Mouse (Mus musculus) liver, embryonic 14.5 days (tissue): ENCODE data around the gene Uvrag. TPM values are rescaled to one million over a fixed set of nuclear protein-coding genes. Genes with fewer than 3 reads are reported as not detected.

Experiments
- ATAC-seq: fragments of 200-750 bp; cut with Nextera tagmentation; 2 replicates; pipeline ENCODE4 v1.8.0; 2017; ENCODE audit warnings: moderate number of reproducible peaks, mild to moderate bottlenecking, moderate library complexity; ENCODE audit not compliant: insufficient read depth
- DNase-seq, 3 experiments: peaks; one replicate each; pipeline ENCODE4 v3.0.0-alpha.2; 2012 to 2013; ENCODE audit warnings: low read depth in 3 of 3, low spot score in 3 of 3
- H3K27ac ChIP-seq: fragments of 300-500 bp; sonication (generic); 2 replicates; pipeline ENCODE4 v1.5.1; 2014; ENCODE audit warnings: moderate library complexity, mild to moderate bottlenecking, control low read depth, inconsistent platforms
- H3K27me3 ChIP-seq: fragments of 300-500 bp; sonication (generic); 2 replicates; pipeline ENCODE4 v1.6.1; 2014; ENCODE audit warnings: mild to moderate bottlenecking, low read length, moderate library complexity; ENCODE audit not compliant: control insufficient read depth, insufficient read depth
- H3K36me3 ChIP-seq: fragments of 300-500 bp; sonication (generic); replicated peaks from 2 replicates; pipeline ENCODE4 v1.6.1; 2014; ENCODE audit warnings: low read depth; ENCODE audit not compliant: control insufficient read depth, insufficient read depth
- H3K4me1 ChIP-seq, 2 experiments: fragments of 200-500 bp in 1 of 2; fragments of 300-500 bp in 1 of 2; sonication (generic) in 1 of 2; replicated peaks; 2 replicates each; pipeline ENCODE4 v1.6.1; 2012 to 2014; ENCODE audit warnings: antibody characterized with exemption in 1 of 2, inconsistent platforms in 1 of 2, low read length in 1 of 2; ENCODE audit not compliant: control insufficient read depth in 2 of 2, insufficient read depth in 2 of 2
- H3K4me2 ChIP-seq: fragments of 300-500 bp; sonication (generic); 2 replicates; pipeline ENCODE4 v1.6.1; 2014; ENCODE audit warnings: low read depth, mild to moderate bottlenecking, control low read depth, moderate library complexity
- H3K4me3 ChIP-seq, 2 experiments: fragments of 200-500 bp in 1 of 2; fragments of 300-500 bp in 1 of 2; sonication (generic) in 1 of 2; 2 replicates each; pipeline ENCODE4 v1.5.1; 2012 to 2014; ENCODE audit warnings: low read depth in 2 of 2, low read length in 2 of 2, mild to moderate bottlenecking in 2 of 2, control low read depth in 1 of 2, inconsistent platforms in 1 of 2, moderate library complexity in 1 of 2; ENCODE audit not compliant: insufficient read depth in 1 of 2
- H3K9ac ChIP-seq: fragments of 300-500 bp; sonication (generic); replicated peaks from 2 replicates; pipeline ENCODE4 v1.6.1; 2014; ENCODE audit warnings: mild to moderate bottlenecking, control low read depth, moderate library complexity
- H3K9me3 ChIP-seq: fragments of 300-500 bp; sonication (generic); 2 replicates; pipeline ENCODE4 v1.6.1; 2016; ENCODE audit warnings: low read length, mixed read lengths; ENCODE audit not compliant: control insufficient read depth
- CTCF ChIP-seq: IDR thresholded peaks from 2 replicates; pipeline ENCODE4 v1.5.1; 2016; ENCODE audit warnings: antibody characterized with exemption, low read depth, control low read depth
- EP300 ChIP-seq: IDR thresholded peaks from 2 replicates; pipeline ENCODE4 v1.6.1; 2016; ENCODE audit warnings: antibody characterized with exemption, low read depth
- WGBS: fragments of 180-500 bp; shearing (Covaris S2); extraction: QIAGEN DNeasy Blood & Tissue Kit; methylation state at CpG from one replicate; pipeline ENCODE4 v1.1.7; 2014; ENCODE audit not compliant: insufficient replicate concordance; 5-methylcytosine and 5-hydroxymethylcytosine counted together
- polyA plus RNA-seq, 2 experiments: library from polyadenylated mRNA; depleted of rRNA in 1 of 2; stranded (reverse) in 1 of 2; unstranded in 1 of 2; fragments of >200 nt; fragmentation: Nextera tagmentation in 1 of 2; extraction: Ambion mirVana in 1 of 2; gene quantifications; 2 replicates each; pipeline versions ENCODE4 v1.2.1 to v1.2.3; 2012 to 2014

Uvrag gene
- polyA plus RNA-seq, 2 experiments: 3.9 to 5.7 TPM

DNA sequence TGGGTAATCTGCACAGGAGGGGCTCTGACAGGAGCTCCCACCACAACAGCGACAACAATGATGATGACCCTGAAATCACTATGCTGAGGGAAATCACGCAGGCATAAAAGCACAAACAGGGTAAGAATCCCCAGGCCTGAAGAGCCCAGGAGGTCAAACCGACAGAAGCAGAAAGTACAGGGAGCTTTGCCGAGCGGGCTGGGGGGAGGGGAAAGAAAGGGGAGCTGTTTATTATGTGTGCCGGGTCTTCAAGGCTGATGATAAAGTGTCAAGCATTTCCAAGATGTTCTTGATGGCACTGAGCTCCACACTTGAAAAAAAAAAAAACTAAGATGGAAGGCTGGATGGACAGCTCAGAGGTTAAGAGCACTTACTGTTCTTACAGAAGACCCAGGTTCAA lies 4.2 kb downstream of the Uvrag start:
- Histone ChIP-seq H3K27ac (no peak overlapping the region), H3K4me3 (no peak overlapping the region), H3K36me3 (no peaks in the 10 kb centered on the region), H3K9ac (no peak overlapping the region), H3K4me2 (no peak overlapping the region), H3K9me3 (no peaks in the 10 kb centered on the region), H3K27me3 (no peaks in the 10 kb centered on the region), H3K4me1 (peaks cover 9 to 16% of the 10 kb centered on the region in 2 experiments)
- no peak for ATAC-seq
- no peak for DNase-seq
- TF ChIP-seq CTCF (no peak), EP300 (no peak)
- 69% methylated on average over 6 of the region's 6 CpGs for WGBS

DNA sequence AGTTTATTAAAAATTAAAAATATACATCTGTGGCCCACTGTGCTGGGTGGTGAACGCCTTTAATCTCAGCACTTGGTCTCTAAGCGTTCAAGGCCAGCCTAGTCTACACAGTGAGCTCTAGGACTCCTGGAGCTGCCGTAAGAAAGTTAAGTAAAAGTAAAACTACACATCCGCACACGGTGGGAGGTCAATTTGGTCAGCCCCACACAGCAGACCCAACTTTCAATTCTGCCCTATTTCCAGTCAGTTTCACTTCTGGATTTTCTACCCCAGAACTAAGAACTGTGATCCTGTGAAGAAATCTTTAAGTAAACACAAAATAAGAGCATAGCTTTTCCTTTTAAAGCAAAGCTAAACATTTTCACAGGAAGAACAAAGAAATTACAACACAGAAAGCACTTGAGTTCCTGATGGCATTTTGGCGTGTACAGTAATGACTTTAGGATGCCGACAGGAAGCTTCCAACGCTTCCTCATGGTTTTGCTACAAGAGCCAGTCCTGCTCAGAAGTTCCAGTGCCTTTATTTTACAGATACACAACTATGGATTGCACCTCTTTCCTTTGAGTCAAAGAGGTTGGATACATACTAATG lies 7.0 kb downstream of the Uvrag start:
- Histone ChIP-seq H3K4me3 (no peak overlapping the region), H3K4me1 (peaks cover 0 to 14% of the 10 kb centered on the region in 2 experiments; a peak in 2 of 4 replicates), H3K4me2 (no peak overlapping the region), H3K27me3 (no peaks in the 10 kb centered on the region), H3K9me3 (no peaks in the 10 kb centered on the region), H3K27ac (no peak overlapping the region), H3K9ac (no peak overlapping the region), H3K36me3 (no peaks in the 10 kb centered on the region)
- WGBS: 68% methylated on average over 8 of the region's 8 CpGs
- ATAC-seq (no peak), DNase-seq (no peak)
- TF ChIP-seq EP300 (no peak), CTCF (no peak)

DNA sequence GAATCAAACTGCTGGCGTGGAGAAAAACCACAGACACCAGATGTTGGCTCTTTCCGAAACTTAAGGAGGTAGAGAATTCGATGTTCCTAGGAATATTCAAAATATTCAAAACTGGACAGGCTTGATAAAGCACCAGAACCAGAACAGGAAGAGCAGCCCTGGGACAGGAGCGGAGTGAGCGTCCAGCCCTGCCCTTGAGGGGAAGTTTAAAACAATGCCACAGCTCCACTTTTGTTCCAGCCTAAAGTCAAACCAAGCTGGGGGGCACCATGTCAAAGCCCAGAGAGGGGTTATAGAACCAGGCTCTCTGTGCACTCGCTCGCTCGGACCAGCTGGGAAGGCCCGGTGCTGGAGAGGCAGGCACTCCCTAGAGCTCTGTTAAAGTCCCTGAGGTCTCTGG lies 8.3 kb downstream of the Uvrag start:
- H3K9me3 ChIP-seq: no peaks in the 10 kb centered on the region
- H3K36me3 ChIP-seq: no peaks in the 10 kb centered on the region
- no peak overlapping the region; the same call in 1 of the 2 replicates for H3K4me2 ChIP-seq
- peaks cover 0 to 21% of the 10 kb centered on the region in 2 experiments; a peak in 2 of 4 replicates for H3K4me1 ChIP-seq
- 56% methylated on average over 9 of the region's 9 CpGs for WGBS
- H3K4me3 ChIP-seq: no peak overlapping the region
- H3K27me3 ChIP-seq: no peaks in the 10 kb centered on the region
- no peak for TF ChIP-seq CTCF
- no peak for TF ChIP-seq EP300
- ATAC-seq (no peak), DNase-seq (no peak)
- H3K9ac ChIP-seq: no peak overlapping the region
- H3K27ac ChIP-seq: no peak overlapping the region

DNA sequence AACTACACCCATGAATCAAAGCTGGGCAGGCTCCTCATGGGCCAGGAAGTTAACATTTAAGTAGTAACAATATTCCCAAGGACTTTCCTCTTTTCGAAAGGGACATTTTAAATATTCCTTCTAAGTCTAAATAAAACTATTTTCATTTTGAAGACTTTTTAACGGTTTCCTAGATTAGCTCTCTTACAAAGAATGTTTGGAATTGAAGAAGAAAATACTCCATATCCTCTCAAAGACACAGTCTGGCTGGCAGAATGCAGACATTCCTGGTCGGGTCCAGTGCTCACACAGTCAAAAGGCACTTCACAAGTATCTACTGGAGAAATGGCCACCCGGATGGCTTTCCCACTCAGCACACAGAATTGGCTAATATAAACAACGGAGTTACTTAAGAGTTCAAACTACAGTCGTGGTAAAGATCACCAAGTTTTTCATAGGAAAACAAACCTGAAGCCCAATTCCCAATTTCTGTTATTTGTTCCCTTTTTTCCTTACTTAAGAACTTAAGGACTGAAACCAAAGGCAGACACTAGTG lies 9.1 kb downstream of the Uvrag start:
- H3K4me3 ChIP-seq: no peak overlapping the region
- no peak for TF ChIP-seq EP300
- TF ChIP-seq CTCF: no peak
- H3K9ac ChIP-seq: no peak overlapping the region
- peaks cover 0 to 21% of the 10 kb centered on the region in 2 experiments; a peak in 2 of 4 replicates for H3K4me1 ChIP-seq
- ATAC-seq: no peak
- no peaks in the 10 kb centered on the region for H3K9me3 ChIP-seq
- H3K4me2 ChIP-seq: peak overlapping the region; percentile 13; the same call in 1 of the 2 replicates
- no peak for DNase-seq
- WGBS: 52% methylated on average over 6 of the region's 6 CpGs
- no peak overlapping the region for H3K27ac ChIP-seq
- H3K36me3 ChIP-seq: no peaks in the 10 kb centered on the region
- no peaks in the 10 kb centered on the region for H3K27me3 ChIP-seq

DNA sequence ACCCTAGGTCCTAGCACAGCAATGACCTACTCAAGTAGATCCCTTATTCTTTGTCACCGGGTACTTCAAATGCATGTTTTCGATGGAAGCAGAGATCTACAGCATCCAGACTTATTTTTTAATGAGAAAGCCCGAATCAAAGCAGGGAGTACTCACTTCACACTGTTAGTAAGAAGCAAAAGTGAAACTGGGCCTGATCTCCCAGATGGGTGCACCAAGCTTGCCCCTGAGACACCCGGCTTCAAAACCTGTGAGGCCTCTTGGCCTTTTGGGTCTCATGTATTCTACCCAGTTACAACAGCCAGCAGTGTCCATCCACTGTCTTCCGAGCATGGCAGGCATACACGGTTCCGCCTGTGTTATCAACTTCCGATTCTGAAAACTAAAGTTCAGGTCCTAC lies 12.0 kb downstream of the Uvrag start:
- TF ChIP-seq EP300: no peak
- no peak for TF ChIP-seq CTCF
- no peaks in the 10 kb centered on the region for H3K9me3 ChIP-seq
- DNase-seq: no peak
- WGBS: 74% methylated on average over 8 of the region's 8 CpGs
- no peak overlapping the region for H3K27ac ChIP-seq
- H3K4me1 ChIP-seq: peaks cover 0 to 21% of the 10 kb centered on the region in 2 experiments; a peak in 2 of 4 replicates
- no peak overlapping the region for H3K9ac ChIP-seq
- no peak overlapping the region for H3K4me2 ChIP-seq
- no peak for ATAC-seq
- H3K36me3 ChIP-seq: no peaks in the 10 kb centered on the region
- H3K27me3 ChIP-seq: no peaks in the 10 kb centered on the region
- no peak overlapping the region for H3K4me3 ChIP-seq
